Mouse (Mus musculus): ENCODE measurements around the gene Psors1c2.

DNA sequence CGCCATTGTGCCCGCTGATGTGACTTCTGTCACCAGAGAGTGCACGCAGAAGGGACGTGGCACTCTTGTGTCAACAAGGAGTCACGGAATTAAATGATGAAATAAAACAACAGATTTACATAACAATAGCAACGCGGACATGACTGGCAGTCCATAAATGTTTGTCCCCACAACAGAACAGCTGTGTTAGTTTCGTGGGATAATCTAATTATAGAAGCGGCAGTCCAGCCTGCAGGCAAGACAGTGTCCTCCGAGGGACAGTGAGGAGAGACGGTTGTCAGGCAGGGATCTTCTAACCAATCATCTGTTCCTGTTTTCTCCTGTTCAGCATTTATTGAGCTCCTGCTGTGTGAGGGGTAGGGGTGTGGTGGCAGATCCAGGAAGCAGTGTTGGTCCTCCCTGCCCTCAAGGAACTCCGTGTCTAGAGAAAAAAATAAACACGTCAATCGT lies 10.4 kb downstream of the Psors1c2 start:
- TF ChIP-seq CTCF (IDR thresholded peaks at IDR 0.05; ENCODE audit: extremely low read depth, insufficient read length, insufficient replicate concordance, low read depth, low read length) (no peak), POLR2A (IDR thresholded peaks at IDR 0.05; ENCODE audit: low read depth, low read length) (no peak)
